Mouse (Mus musculus) G1E-ER4 (cell line): ENCODE results near the gene Cers1. TPM values are rescaled to one million over a fixed set of nuclear protein-coding genes. Genes with fewer than 3 reads are reported as not detected.

Experiments used
- GATA1 ChIP-seq: IDR thresholded peaks from one replicate; pipeline ENCODE4 v1.8.0; 2012; ENCODE audit warnings: low read length, inconsistent platforms
- polyA plus RNA-seq: library from polyadenylated mRNA; stranded (reverse); fragments of >175 nt; gene quantifications from 2 replicates; pipeline ENCODE4 v1.2.3, GENCODE M21; 2012

The Cers1 gene
- polyA plus RNA-seq, 1 experiment = not detected

GRCm38 (mm10) chr8:70293988-70294405 lies 21.6 kb upstream of the Cers1 start:
- no peak for TF ChIP-seq GATA1

- TF ChIP-seq GATA1 = no peak
Observed at GRCm38 (mm10) chr8:70300881-70301280, 14.7 kb upstream of the Cers1 start.

- no peak for TF ChIP-seq GATA1
Observed at GRCm38 (mm10) chr8:70302358-70302890, 13.2 kb upstream of the Cers1 start, which contains the start of the genes Ddx49 and Cope. TSS of gene Ddx49 (minus strand) at chr8:70302489. TSS of gene Cope (plus strand) at chr8:70302518.

- no peak for TF ChIP-seq GATA1
Observed at GRCm38 (mm10) chr8:70302901-70303300, 12.7 kb upstream of the Cers1 start.

- no peak for TF ChIP-seq GATA1
Observed at GRCm38 (mm10) chr8:70309311-70309710, 6.3 kb upstream of the Cers1 start.

GRCm38 (mm10) chr8:70313399-70313798 lies 2.2 kb upstream of the Cers1 start:
- no peak for TF ChIP-seq GATA1

- TF ChIP-seq GATA1 = no peak
Observed at GRCm38 (mm10) chr8:70316511-70317504, 1.2 kb downstream of the Cers1 start.

- TF ChIP-seq GATA1 = no peak
Observed at GRCm38 (mm10) chr8:70317872-70318271, 2.3 kb downstream of the Cers1 start.

- no peak for TF ChIP-seq GATA1
Observed at GRCm38 (mm10) chr8:70323716-70324115, 8.1 kb downstream of the Cers1 start.

- no peak for TF ChIP-seq GATA1
Observed at GRCm38 (mm10) chr8:70327512-70327911, 11.9 kb downstream of the Cers1 start.

GRCm38 (mm10) chr8:70329124-70329834 lies 13.7 kb downstream of the Cers1 start, which contains the start of gene Gdf1:
TSS of gene Gdf1 (plus strand) at chr8:70329817.
- no peak for TF ChIP-seq GATA1

- TF ChIP-seq GATA1 = no peak
Observed at GRCm38 (mm10) chr8:70329835-70330740, 14.5 kb downstream of the Cers1 start.

- TF ChIP-seq GATA1 = no peak
Observed at GRCm38 (mm10) chr8:70330741-70331364, 15.3 kb downstream of the Cers1 start.

- TF ChIP-seq GATA1 = no peak
Observed at GRCm38 (mm10) chr8:70331526-70331925, 16.0 kb downstream of the Cers1 start.
